Mouse (Mus musculus) CH12.LX (cell line): ENCODE measurements at regions not wholly inside any gene's neighbourhood (a gene's known extent, or its start where the extent isn't known, plus 50 kb on each side); places are given as distances from the start of the nearest gene placed in this dataset.

Experiments used
- CTCF ChIP-seq, 2 experiments: IDR thresholded peaks in 1 of 2; conservative IDR thresholded peaks in 1 of 2; 2 replicates each; pipeline ENCODE4 v1.5.1; 2011 to 2012; ENCODE audit warnings: low read depth in 2 of 2, low read length in 2 of 2, improper control_type of control experiment in 1 of 2, inconsistent platforms in 1 of 2, mild to moderate bottlenecking in 1 of 2, moderate library complexity in 1 of 2
- EP300 ChIP-seq: IDR thresholded peaks from 2 replicates; pipeline ENCODE4 v1.6.1; 2011; ENCODE audit warnings: low read length, improper control_type of control experiment
- ETS1 ChIP-seq: conservative IDR thresholded peaks from 2 replicates; pipeline ENCODE4 v1.6.1; 2012; ENCODE audit warnings: low read depth, mild to moderate bottlenecking, inconsistent platforms, low read length, improper control_type of control experiment, moderate library complexity
- GABPA ChIP-seq: IDR thresholded peaks from 2 replicates; pipeline ENCODE4 v1.6.1; 2012; ENCODE audit warnings: low read depth, low read length, improper control_type of control experiment, inconsistent platforms; ENCODE audit not compliant: insufficient replicate concordance
- HCFC1 ChIP-seq: IDR thresholded peaks from 2 replicates; pipeline ENCODE4 v1.6.1; 2012; ENCODE audit warnings: low read depth, mild to moderate bottlenecking, inconsistent platforms, low read length, improper control_type of control experiment
- MAFK ChIP-seq: IDR thresholded peaks from 2 replicates; pipeline ENCODE4 v1.6.1; 2011; ENCODE audit warnings: low read length, improper control_type of control experiment; ENCODE audit not compliant: insufficient replicate concordance
- MYC ChIP-seq: IDR thresholded peaks from 2 replicates; pipeline ENCODE4 v1.6.1; 2011; ENCODE audit warnings: low read depth, mild to moderate bottlenecking, improper control_type of control experiment, low read length
- POLR2A ChIP-seq: IDR thresholded peaks from 2 replicates; pipeline ENCODE4 v1.6.1; 2011; ENCODE audit warnings: low read depth, mild to moderate bottlenecking, improper control_type of control experiment, low read length
- RAD21 ChIP-seq: IDR thresholded peaks from 2 replicates; pipeline ENCODE4 v1.6.1; 2011; ENCODE audit warnings: low read depth, mild to moderate bottlenecking, low read length, improper control_type of control experiment, moderate library complexity
- TBP ChIP-seq: conservative IDR thresholded peaks from 2 replicates; pipeline ENCODE4 v1.6.1; 2011; ENCODE audit warnings: low read depth, low read length, improper control_type of control experiment
- UBTF ChIP-seq: IDR thresholded peaks from 2 replicates; pipeline ENCODE4 v1.6.1; 2012; ENCODE audit warnings: low read depth, mild to moderate bottlenecking, inconsistent platforms, low read length, improper control_type of control experiment, moderate library complexity
- ZC3H11A ChIP-seq: IDR thresholded peaks from 2 replicates; pipeline ENCODE4 v1.6.1; 2012; ENCODE audit warnings: low read depth, mild to moderate bottlenecking, inconsistent platforms, low read length, improper control_type of control experiment
- ZMIZ1 ChIP-seq: IDR thresholded peaks from 2 replicates; pipeline ENCODE4 v1.6.1; 2012; ENCODE audit warnings: low read depth, mild to moderate bottlenecking, inconsistent platforms, low read length, improper control_type of control experiment

DNA sequence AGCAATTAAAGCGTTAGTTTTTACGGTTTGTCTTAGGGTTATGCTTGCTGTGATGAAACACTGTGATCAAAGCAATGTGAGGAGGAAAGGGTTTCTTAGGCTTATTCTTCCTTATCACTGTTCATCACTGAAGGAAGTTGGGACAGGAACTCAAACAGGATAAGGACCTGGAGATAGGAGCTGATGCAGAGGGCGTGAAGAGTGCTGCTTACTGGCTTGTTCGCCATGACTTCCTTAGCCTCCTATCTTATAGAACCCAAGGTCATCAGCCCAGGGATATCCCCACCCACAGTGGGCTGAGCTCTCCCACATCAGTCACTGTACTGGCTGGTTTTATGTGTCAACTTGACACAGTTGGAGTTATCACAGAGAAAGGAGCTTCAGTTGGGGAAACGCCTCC lies 50.4 kb upstream of the Adra1d start:
- TF ChIP-seq CTCF (conservative IDR thresholded peaks at IDR 0.05 in 1 of 2, IDR thresholded peaks at IDR 0.05 in 1 of 2; ENCODE audit: low read depth in 2 of 2, low read length in 2 of 2) = no peak
- TF ChIP-seq ETS1 = no peak
- TF ChIP-seq POLR2A = no peak
- no peak for TF ChIP-seq EP300
- TF ChIP-seq RAD21 = no peak
- TF ChIP-seq ZC3H11A = no peak
- no peak for TF ChIP-seq ZMIZ1
- no peak for TF ChIP-seq GABPA
- TF ChIP-seq MAFK = no peak
- no peak for TF ChIP-seq TBP
- no peak for TF ChIP-seq MYC
- TF ChIP-seq HCFC1 = no peak
- TF ChIP-seq UBTF = no peak
